Mouse (Mus musculus): Measurements from ENCODE around the gene Pla2g4e.

- TF ChIP-seq MAFK (IDR thresholded peaks at IDR 0.05; ENCODE audit: borderline replicate concordance, low read depth, low read length) (no peak), E2F4 (IDR thresholded peaks at IDR 0.05; ENCODE audit: borderline replicate concordance, low read depth, low read length) (no peak), MAX (IDR thresholded peaks at IDR 0.05; ENCODE audit: low read length) (no peak), ZNF384 (IDR thresholded peaks at IDR 0.05; ENCODE audit: low read depth, low read length) (no peak), POLR2AphosphoS5 (IDR thresholded peaks at IDR 0.05; ENCODE audit: borderline replicate concordance, low read depth, low read length) (no peak), CTCF (IDR thresholded peaks at IDR 0.05 in 2 of 3, conservative IDR thresholded peaks at IDR 0.05 in 1 of 3; ENCODE audit: control insufficient read depth in 1 of 3, insufficient read depth in 1 of 3, low read depth in 2 of 3, low read length in 3 of 3, poor library complexity in 1 of 3, severe bottlenecking in 1 of 3) (no peak), POLR2A (IDR thresholded peaks at IDR 0.05; ENCODE audit: control insufficient read depth in 1 of 2, insufficient read depth in 1 of 2, low read depth in 1 of 2, low read length in 2 of 2, poor library complexity in 1 of 2) (no peak), CHD2 (IDR thresholded peaks at IDR 0.05; ENCODE audit: low read length) (no peak), JUND (IDR thresholded peaks at IDR 0.05; ENCODE audit: low read depth, low read length) (no peak), HCFC1 (IDR thresholded peaks at IDR 0.05; ENCODE audit: low read depth, low read length) (no peak), ETS1 (IDR thresholded peaks at IDR 0.05; ENCODE audit: low read depth, low read length) (no peak), NELFE (IDR thresholded peaks at IDR 0.05; ENCODE audit: low read depth, low read length) (no peak), NRF1 (IDR thresholded peaks at IDR 0.05; ENCODE audit: insufficient read depth, low read depth, low read length, poor library complexity, severe bottlenecking) (no peak)
Measured at GRCm38 (mm10) chr2:120235947-120236640, 9.0 kb downstream of the Pla2g4e start.
